27 mouse cellular contexts compared by ENCODE assay signal in genomic region chr5:17489894-17490293, GRCm38 (mm10). TPM values are rescaled to one million over a fixed set of nuclear protein-coding genes. Genes with fewer than 3 reads are reported as not detected.
DNase-seq lines count a peak whose midpoint lies in the region; ATAC-seq lines count a peak whose summit lies in the region.
"Had no signal": no experiment of that assay in that cellular context is flagged by ENCODE, and none has a peak within 500 bp of the region (broad histone marks: within the 10 kb centered on the region; RNA-seq: fewer than 3 reads in every experiment).

No protein-coding gene starts in this region.

- H3K9me3 ChIP-seq in embryonic facial prominence, embryonic 14.5 days (ENCODE audit: control insufficient read depth, low read length), result no peaks in the 10 kb centered on the region
- no peaks in the 10 kb centered on the region for H3K9me3 ChIP-seq in embryonic facial prominence, embryonic 10.5 days
- no peaks in the 10 kb centered on the region for H3K9me3 ChIP-seq in limb, embryonic 13.5 days
- H3K9me3 ChIP-seq in limb, embryonic 10.5 days (replicated peaks), result no peaks in the 10 kb centered on the region
- H3K9me3 ChIP-seq in limb, embryonic 15.5 days, result no peaks in the 10 kb centered on the region
- H3K9me3 ChIP-seq: embryonic facial prominence, embryonic 13.5 days; forebrain, embryonic 13.5 days; forebrain, embryonic 15.5 days; G1E had no signal

- H3K4me3 ChIP-seq in embryonic facial prominence, embryonic 14.5 days (ENCODE audit: low read depth, low read length), result no peak overlapping the region
- no peak overlapping the region for H3K4me3 ChIP-seq in embryonic facial prominence, embryonic 10.5 days
- no peak overlapping the region for H3K4me3 ChIP-seq in limb, embryonic 13.5 days
- no peak overlapping the region for H3K4me3 ChIP-seq in limb, embryonic 10.5 days
- no peak overlapping the region for H3K4me3 ChIP-seq in limb, embryonic 15.5 days
- H3K4me3 ChIP-seq: embryonic facial prominence, embryonic 13.5 days; forebrain, embryonic 13.5 days; forebrain, embryonic 15.5 days had no signal

- no peaks in the 10 kb centered on the region for H3K27me3 ChIP-seq in embryonic facial prominence, embryonic 14.5 days (replicated peaks; ENCODE audit: control insufficient read depth, insufficient read depth, low read length)
- H3K27me3 ChIP-seq in embryonic facial prominence, embryonic 10.5 days (replicated peaks; ENCODE audit: low read depth, poor library complexity, severe bottlenecking), result no peaks in the 10 kb centered on the region
- no peaks in the 10 kb centered on the region for H3K27me3 ChIP-seq in limb, embryonic 13.5 days
- H3K27me3 ChIP-seq in limb, embryonic 10.5 days (ENCODE audit: low read depth, poor library complexity, severe bottlenecking), result no peaks in the 10 kb centered on the region
- no peaks in the 10 kb centered on the region for H3K27me3 ChIP-seq in limb, embryonic 15.5 days
- H3K27me3 ChIP-seq: CH12.LX; embryonic facial prominence, embryonic 13.5 days; forebrain, embryonic 13.5 days; forebrain, embryonic 15.5 days; Patski had no signal

- 42% methylated on average over 1 of the region's 1 CpGs for WGBS in embryonic facial prominence, embryonic 14.5 days
- 65% methylated on average over 1 of the region's 1 CpGs for WGBS in embryonic facial prominence, embryonic 10.5 days
- 43% methylated on average over 1 of the region's 1 CpGs for WGBS in limb, embryonic 13.5 days
- 57% methylated on average over 1 of the region's 1 CpGs for WGBS in limb, embryonic 10.5 days
- 49% methylated on average over 1 of the region's 1 CpGs for WGBS in limb, embryonic 15.5 days

- no peaks in the 10 kb centered on the region for H3K36me3 ChIP-seq in embryonic facial prominence, embryonic 14.5 days (ENCODE audit: control insufficient read depth, insufficient read depth, low read length)
- no peaks in the 10 kb centered on the region for H3K36me3 ChIP-seq in embryonic facial prominence, embryonic 10.5 days (replicated peaks)
- H3K36me3 ChIP-seq in limb, embryonic 13.5 days, result no peaks in the 10 kb centered on the region
- H3K36me3 ChIP-seq in limb, embryonic 10.5 days, result no peaks in the 10 kb centered on the region
- H3K36me3 ChIP-seq in limb, embryonic 15.5 days, result no peaks in the 10 kb centered on the region
- H3K36me3 ChIP-seq: embryonic facial prominence, embryonic 13.5 days; forebrain, embryonic 15.5 days; G1E had no signal

- no peak overlapping the region for H3K4me2 ChIP-seq in embryonic facial prominence, embryonic 14.5 days (ENCODE audit: low read depth, low read length)
- H3K4me2 ChIP-seq in limb, embryonic 13.5 days (replicated peaks), result no peak overlapping the region
- H3K4me2 ChIP-seq in limb, embryonic 15.5 days, result no peak overlapping the region
- H3K4me2 ChIP-seq: embryonic facial prominence, embryonic 13.5 days; forebrain, embryonic 13.5 days; forebrain, embryonic 15.5 days had no signal

- DNase-seq in embryonic facial prominence, embryonic 14.5 days (ENCODE audit: low spot score), result peak; percentile 59
- DNase-seq in embryonic facial prominence, embryonic 10.5 days (ENCODE audit: low spot score), result no peak
- no peak for DNase-seq in limb, embryonic 10.5 days (ENCODE audit: low spot score)
- no peak for DNase-seq in left cerebral cortex, adult 9 months (ENCODE audit: low spot score in 2 of 2)
- DNase-seq: adrenal gland, adult 8-10 months; adrenal gland, postnatal 14 days; adrenal gland, postnatal 36 days; B cell, adult 2 months; cerebellum, adult 11-12 months; cerebellum, adult 2 months; cerebellum, adult 9-10 months; cerebellum, postnatal 10 days; cerebellum, postnatal 25 days; forebrain, postnatal 0 days had no signal

- H3K9ac ChIP-seq in embryonic facial prominence, embryonic 14.5 days (ENCODE audit: low read depth, low read length), result no peak overlapping the region
- H3K9ac ChIP-seq in limb, embryonic 13.5 days, result no peak overlapping the region
- no peak overlapping the region for H3K9ac ChIP-seq in limb, embryonic 15.5 days
- H3K9ac ChIP-seq: embryonic facial prominence, embryonic 13.5 days; forebrain, embryonic 13.5 days; forebrain, embryonic 15.5 days; forebrain, postnatal 0 days had no signal

- H3K4me1 ChIP-seq in embryonic facial prominence, embryonic 14.5 days (ENCODE audit: control insufficient read depth, insufficient read depth, low read length), result 0 out of 2 replicates have a peak, but pooled peaks cover 3% of the 10 kb centered on the region
- H3K4me1 ChIP-seq in embryonic facial prominence, embryonic 10.5 days, result no peaks in the 10 kb centered on the region
- peaks cover 6% of the 10 kb centered on the region; the same call in 1 of the 2 replicates for H3K4me1 ChIP-seq in limb, embryonic 13.5 days
- no peaks in the 10 kb centered on the region for H3K4me1 ChIP-seq in limb, embryonic 10.5 days
- peaks cover 6% of the 10 kb centered on the region; the same call in 1 of the 2 replicates for H3K4me1 ChIP-seq in limb, embryonic 15.5 days
- H3K4me1 ChIP-seq: forebrain, embryonic 13.5 days; forebrain, embryonic 15.5 days had no signal

- ATAC-seq in embryonic facial prominence, embryonic 14.5 days (ENCODE audit: low read depth), result no peak
- peak; percentile 67; the same call in 1 of the 2 replicates for ATAC-seq in limb, embryonic 13.5 days (ENCODE audit: low FRiP score, low read depth)
- peak; percentile 61; the same call in 1 of the 2 replicates for ATAC-seq in limb, embryonic 15.5 days (ENCODE audit: insufficient number of reproducible peaks, low FRiP score, low TSS enrichment, low read depth)
- ATAC-seq: activated CD4-positive, CD25-positive, alpha-beta regulatory T cell, adult 4 months; CD4-positive, CD25-positive, alpha-beta regulatory T cell, adult 4 months; forebrain, embryonic 13.5 days; forebrain, embryonic 15.5 days; forebrain, postnatal 0 days; Patski had no signal

- no peak overlapping the region for H3K27ac ChIP-seq in embryonic facial prominence, embryonic 14.5 days (replicated peaks; ENCODE audit: low read depth, low read length)
- H3K27ac ChIP-seq in embryonic facial prominence, embryonic 10.5 days (replicated peaks), result no peak overlapping the region
- no peak overlapping the region for H3K27ac ChIP-seq in limb, embryonic 13.5 days
- no peak overlapping the region for H3K27ac ChIP-seq in limb, embryonic 10.5 days
- H3K27ac ChIP-seq in limb, embryonic 15.5 days, result no peak overlapping the region
- H3K27ac ChIP-seq: forebrain, embryonic 13.5 days; forebrain, embryonic 15.5 days had no signal

RNA-seq across cellular contexts. Expression of gene Speer4f1, which starts 14.0 kb away (rescaled TPM):
- polyA plus RNA-seq in embryonic facial prominence, embryonic 14.5 days (2014; fragmentation: Nextera tagmentation; extraction: Ambion mirVana), result not detected in 2 replicates
- not detected in 2 replicates for polyA plus RNA-seq in embryonic facial prominence, embryonic 10.5 days (2016; fragmentation: Nextera tagmentation; extraction: Ambion mirVana)
- polyA plus RNA-seq in limb, embryonic 13.5 days (2015; fragmentation: Nextera tagmentation; extraction: Ambion mirVana), result not detected in 2 replicates
- polyA plus RNA-seq in limb, embryonic 10.5 days (2016; fragmentation: Nextera tagmentation; extraction: Ambion mirVana), result not detected in 2 replicates
- not detected in 2 replicates for polyA plus RNA-seq in limb, embryonic 15.5 days (2015; fragmentation: Nextera tagmentation; extraction: Ambion mirVana)
- polyA plus RNA-seq: activated CD4-positive, CD25-positive, alpha-beta regulatory T cell, adult 4 months; CD4-positive, CD25-positive, alpha-beta regulatory T cell, adult 4 months; cerebellum, adult 2 months; cortical plate, adult 2 months; embryonic facial prominence, embryonic 11.5 days; embryonic facial prominence, embryonic 13.5 days; forebrain, embryonic 11.5 days; forebrain, embryonic 13.5 days; forebrain, embryonic 15.5 days; forebrain, postnatal 0 days; G1E; Patski had no signal
